Mouse (Mus musculus): ENCODE measurements around the gene Katnb1. TPM values are rescaled to one million over a fixed set of nuclear protein-coding genes. Genes with fewer than 3 reads are reported as not detected.

The Katnb1 gene
- total RNA-seq (2021), result 10 to 100 TPM; 43.9 to 47.2 TPM
- long read RNA-seq, experiment 1, transcript Katnb1-201 (20 exons, 3,777 nt), result major isoform, 80 of 115 reads
- long read RNA-seq, experiment 1, partial matches to known transcripts, result 17 of 115 reads
- long read RNA-seq, experiment 1, other reads (novel, unspliced or antisense), result 18 of 115 reads
- long read RNA-seq, experiment 2, transcript Katnb1-201 (20 exons, 3,777 nt), result major isoform, 70 of 122 reads
- long read RNA-seq, experiment 2, partial matches to known transcripts, result 24 of 122 reads
- long read RNA-seq, experiment 2, other reads (novel, unspliced or antisense), result 28 of 122 reads

- intact Hi-C loops (cut with DNase I), result no loop called here
Observed at GRCm38 (mm10) chr8:95080381-95081341, at the start of gene Katnb1. Gene Katnb1, plus strand, starts transcription at chr8:95081186.

DNA sequence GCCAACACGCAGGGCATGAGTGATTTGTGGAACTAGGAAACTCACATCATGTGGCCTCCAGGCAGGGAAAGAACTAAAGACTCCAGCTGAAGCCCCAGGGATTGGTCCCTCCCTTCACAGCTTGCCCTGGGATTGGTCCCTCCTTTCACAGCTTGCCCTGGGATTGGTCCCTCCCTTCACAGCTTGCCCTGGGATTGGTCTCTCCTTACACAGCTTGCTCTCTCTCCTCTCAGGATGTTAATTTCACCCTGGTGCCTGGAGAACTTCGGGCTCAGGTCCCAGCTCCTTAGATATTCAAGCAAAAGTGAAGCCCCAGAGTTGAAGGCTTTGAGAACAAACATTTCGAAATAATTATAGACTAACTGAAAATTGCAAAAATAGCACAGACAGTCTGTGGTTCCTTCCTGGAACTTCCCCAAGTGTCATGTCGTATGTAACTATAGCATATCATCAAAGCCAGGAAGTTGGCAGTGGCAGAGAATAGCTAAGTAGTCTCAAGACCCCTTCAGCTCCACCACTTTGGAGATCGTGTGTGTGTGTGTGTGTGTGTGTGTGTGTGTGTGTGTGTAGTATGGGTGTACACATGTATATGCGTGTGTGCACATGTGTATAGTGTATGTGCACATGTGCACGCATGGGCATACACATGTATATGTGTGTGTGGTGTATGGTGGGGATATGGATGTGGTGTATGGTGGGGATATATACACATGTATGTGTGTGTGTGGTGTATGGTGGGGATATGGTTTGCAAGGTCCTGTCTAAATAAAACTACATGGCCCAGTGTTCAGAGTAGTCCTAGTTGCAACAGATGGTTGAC lies 43.7 kb upstream of the Katnb1 start:
- intact Hi-C loops (cut with DNase I), result no loop called here
- peak; percentile 64 to 86 for DNase-seq (ENCODE audit: low spot score in 2 of 2)

More at GRCm38 (mm10) chr8:95080381-95081341, at the start of gene Katnb1:
- DNase-seq (ENCODE audit: low spot score in 2 of 2), result peak; percentile 99 to 100

GRCm38 (mm10) chr8:95041883-95042784 lies 38.9 kb upstream of the Katnb1 start:
- no peak for DNase-seq (ENCODE audit: low spot score in 2 of 2)
- intact Hi-C loops (cut with DNase I), result no loop called here

DNA sequence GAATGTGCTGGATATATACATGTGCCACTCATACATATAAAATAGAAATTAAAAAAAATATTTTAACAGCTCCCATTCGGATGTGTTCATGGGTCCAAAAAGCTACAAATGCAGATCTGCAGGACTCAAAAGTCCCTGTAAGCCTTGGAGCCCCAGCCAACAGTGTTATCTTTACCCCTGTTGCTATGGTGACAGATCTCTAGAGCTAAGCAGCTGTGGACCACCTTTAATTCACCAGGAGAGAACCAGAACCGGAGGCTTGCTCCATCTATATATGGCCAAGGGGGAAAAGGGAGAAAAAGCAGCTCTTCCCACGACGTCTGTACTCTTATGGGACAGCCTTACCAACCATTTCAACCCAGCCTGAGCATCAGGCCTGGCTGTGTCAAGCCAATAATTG lies 36.2 kb upstream of the Katnb1 start:
- intact Hi-C loops (cut with DNase I), result no loop called here
- DNase-seq (ENCODE audit: low spot score in 2 of 2), result peak in 1 of 2 experiments; percentile 33

- intact Hi-C loops (cut with DNase I), result no loop called here
- DNase-seq (ENCODE audit: low spot score in 2 of 2), result no peak
Observed at GRCm38 (mm10) chr8:95046982-95047381, 34.0 kb upstream of the Katnb1 start.

- intact Hi-C loops (cut with DNase I), result no loop called here
- DNase-seq (ENCODE audit: low spot score in 2 of 2), result no peak
Observed at GRCm38 (mm10) chr8:95047884-95048680, 32.9 kb upstream of the Katnb1 start.

DNA sequence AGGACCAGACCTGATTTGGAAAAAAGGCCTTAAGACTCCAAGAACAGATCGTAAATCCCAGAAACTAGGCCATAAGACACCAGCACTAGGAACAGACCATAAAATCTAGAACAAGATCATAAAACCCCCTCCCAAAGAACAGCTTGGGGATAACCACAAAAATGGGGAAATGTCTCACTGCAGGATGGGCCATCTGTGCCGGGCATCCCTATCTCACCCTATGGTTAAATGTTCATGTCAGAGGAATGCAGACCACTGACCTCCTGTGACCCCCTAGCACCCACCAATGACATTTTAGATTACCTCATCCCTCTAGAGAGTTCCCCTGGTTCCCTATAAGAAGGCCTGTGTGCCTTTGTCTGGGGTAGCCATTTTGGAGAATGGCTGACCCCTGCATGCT lies 31.4 kb upstream of the Katnb1 start:
- DNase-seq (ENCODE audit: low spot score in 2 of 2), result no peak
- intact Hi-C loops (cut with DNase I), result no loop called here

- no peak for DNase-seq (ENCODE audit: low spot score in 2 of 2)
- intact Hi-C loops (cut with DNase I), result no loop called here
Observed at GRCm38 (mm10) chr8:95054438-95054837, 26.5 kb upstream of the Katnb1 start.

GRCm38 (mm10) chr8:95054927-95055510 lies 26.0 kb upstream of the Katnb1 start, which contains the start of gene Drc7:
Gene Drc7, plus strand, starts transcription at chr8:95055103.
- peak; percentile 40 to 43 for DNase-seq (ENCODE audit: low spot score in 2 of 2)
- intact Hi-C loops (cut with DNase I), result no loop called here

- intact Hi-C loops (cut with DNase I), result no loop called here
- DNase-seq (ENCODE audit: low spot score in 2 of 2), result no peak
Observed at GRCm38 (mm10) chr8:95056414-95056813, 24.6 kb upstream of the Katnb1 start.

DNA sequence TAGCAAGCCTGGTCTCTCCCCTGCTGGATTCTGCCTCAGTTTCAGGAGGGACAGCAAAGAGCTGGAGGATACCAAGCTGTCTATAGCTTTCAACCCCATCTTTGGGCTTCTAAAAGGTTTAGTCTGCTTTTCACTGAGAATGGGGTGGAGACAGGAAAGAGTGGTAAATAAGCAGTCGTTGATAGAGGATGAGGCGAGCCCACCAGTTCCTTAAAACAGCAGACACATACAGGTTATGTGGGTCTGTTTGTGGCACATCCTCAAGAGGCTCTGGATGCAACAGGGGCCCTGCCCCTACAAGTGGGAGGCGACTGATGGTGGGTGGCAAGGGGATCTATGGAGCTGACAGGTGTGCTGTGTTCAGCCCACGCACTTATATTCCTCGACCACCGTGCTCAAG lies 22.3 kb upstream of the Katnb1 start:
- no peak for DNase-seq (ENCODE audit: low spot score in 2 of 2)
- intact Hi-C loops (cut with DNase I), result no loop called here

GRCm38 (mm10) chr8:95059812-95060533 lies 21.0 kb upstream of the Katnb1 start:
- intact Hi-C loops (cut with DNase I), result no loop called here
- no peak for DNase-seq (ENCODE audit: low spot score in 2 of 2)

DNA sequence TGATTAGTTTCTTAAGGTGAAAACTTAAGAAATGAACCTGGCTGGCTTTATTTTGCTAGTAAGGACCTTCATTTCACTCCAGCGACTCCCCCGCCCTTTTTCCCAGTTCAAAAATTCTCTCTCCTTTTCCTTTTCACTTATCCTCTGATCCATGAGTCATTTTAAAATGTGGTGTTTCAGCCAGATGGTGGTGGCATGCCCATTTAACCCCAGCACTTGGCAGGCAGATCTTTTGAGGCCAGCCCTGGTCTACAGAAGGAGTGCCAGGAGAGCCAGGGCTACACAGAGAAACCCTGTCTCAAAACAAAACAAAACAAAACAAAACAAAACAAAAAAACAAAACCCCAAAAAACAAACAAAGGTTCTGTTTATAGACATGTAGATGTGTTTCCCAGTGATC lies 16.5 kb upstream of the Katnb1 start:
- intact Hi-C loops (cut with DNase I), result no loop called here
- no peak for DNase-seq (ENCODE audit: low spot score in 2 of 2)

- DNase-seq (ENCODE audit: low spot score in 2 of 2), result peak; percentile 48 to 52
- intact Hi-C loops (cut with DNase I), result no loop called here
Observed at GRCm38 (mm10) chr8:95067582-95067981, 13.4 kb upstream of the Katnb1 start.

- no peak for DNase-seq (ENCODE audit: low spot score in 2 of 2)
- intact Hi-C loops (cut with DNase I), result loop anchor here (5.0 kb wide), 1 partner anchor 53 kb away; no protein-coding TSS in a partner anchor
Observed at GRCm38 (mm10) chr8:95075504-95075903, 5.5 kb upstream of the Katnb1 start.

DNA sequence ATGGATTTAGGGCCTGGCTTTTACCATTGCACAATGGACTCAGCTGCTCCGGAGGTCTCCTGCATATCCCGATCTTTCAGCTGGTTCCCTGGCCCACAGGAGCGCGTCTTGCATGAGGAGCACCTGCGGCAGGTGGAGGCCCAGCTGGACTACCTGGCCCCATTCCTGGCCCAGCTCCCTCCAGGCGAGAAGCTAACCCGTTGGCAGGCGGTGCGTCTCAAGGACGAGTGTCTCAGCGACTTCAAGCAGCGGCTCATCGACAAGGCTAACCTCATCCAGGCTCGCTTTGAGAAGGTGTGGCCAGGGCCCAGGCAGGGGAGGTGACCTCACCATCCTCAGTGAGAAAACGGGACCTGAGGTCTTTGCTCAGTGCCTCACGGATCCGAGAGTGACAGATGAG lies 4.8 kb upstream of the Katnb1 start:
- DNase-seq (ENCODE audit: low spot score in 2 of 2), result no peak
- intact Hi-C loops (cut with DNase I), result loop anchor here (5.0 kb wide), 1 partner anchor 54 kb away; no protein-coding TSS in a partner anchor

GRCm38 (mm10) chr8:95078055-95078454 lies 2.9 kb upstream of the Katnb1 start:
- no peak for DNase-seq (ENCODE audit: low spot score in 2 of 2)

More at GRCm38 (mm10) chr8:95078055-95078454, 2.9 kb upstream of the Katnb1 start:
- intact Hi-C loops (cut with DNase I), result loop anchor here (5.0 kb wide), 1 partner anchor 56 kb away; no protein-coding TSS in a partner anchor
